20 mouse cellular contexts compared by ENCODE assay signal in the genomic region with DNA sequence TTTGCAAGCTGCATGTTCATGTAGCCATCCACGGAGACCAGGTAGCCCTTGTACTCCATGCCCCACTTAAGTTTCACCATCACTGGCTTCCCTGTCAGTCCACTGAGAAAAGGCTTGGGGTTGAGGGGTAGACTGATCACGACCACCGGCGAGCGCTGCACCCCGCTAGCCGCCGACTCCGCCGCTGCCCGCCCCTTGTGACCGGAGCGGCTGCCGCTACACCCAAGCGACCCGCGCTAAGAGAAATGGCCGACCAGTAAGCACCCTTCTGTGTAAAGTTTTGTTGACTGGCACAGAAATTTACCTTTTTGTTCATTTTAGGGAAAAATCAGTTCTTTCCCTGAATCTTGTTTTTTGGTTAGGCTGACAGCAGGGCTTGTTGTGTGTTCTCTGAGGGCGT. TPM values are rescaled to one million over a fixed set of nuclear protein-coding genes. Genes with fewer than 3 reads are reported as not detected.
DNase-seq lines count a peak whose midpoint lies in the region; ATAC-seq and TF ChIP-seq lines count a peak whose summit lies in the region.
"Had no signal": no experiment of that assay in that cellular context is flagged by ENCODE, and none has a peak within 500 bp of the region (broad histone marks: within the 10 kb centered on the region; RNA-seq: fewer than 3 reads in every experiment).

No protein-coding gene starts in this region.

- no peaks in the 10 kb centered on the region for H3K36me3 ChIP-seq in intestine, embryonic 14.5 days (ENCODE audit: control insufficient read depth, insufficient read depth, low read length)
- no peaks in the 10 kb centered on the region for H3K36me3 ChIP-seq in intestine, postnatal 0 days (ENCODE audit: control insufficient read depth, insufficient read depth)
- no peaks in the 10 kb centered on the region for H3K36me3 ChIP-seq in forebrain, embryonic 15.5 days
- H3K36me3 ChIP-seq: embryonic facial prominence, embryonic 13.5 days; hindbrain, embryonic 15.5 days; limb, embryonic 15.5 days; neural tube, embryonic 12.5 days had no signal

- peak; percentile 18 for DNase-seq in intestine, embryonic 14.5 days (ENCODE audit: low spot score)
- DNase-seq in 3134 (ENCODE audit: extremely low read depth, insufficient read length, low spot score) (peak; percentile 77), 416B (ENCODE audit: low read depth) (peak; percentile 26), NIH3T3 (ENCODE audit: low read depth) (peak; percentile 46)
- no peak for DNase-seq in lung, adult 18-20 months
- DNase-seq: adrenal gland, postnatal 14 days; cerebellum, adult 8-10 months; heart, adult 18-20 months; kidney, adult 18-20 months; kidney, postnatal 25 days; layer of hippocampus, adult 9-11 months; right cerebral cortex, postnatal 25 days had no signal

- no peak for ATAC-seq in intestine, embryonic 14.5 days (replicated peaks; ENCODE audit: low FRiP score, low TSS enrichment, low read depth)
- no peak for ATAC-seq in intestine, postnatal 0 days
- no peak for ATAC-seq in erythroblast, adult 5-6 weeks (replicated peaks; ENCODE audit: low FRiP score, poor library complexity, severe bottlenecking)
- no peak for ATAC-seq in forebrain, embryonic 15.5 days (replicated peaks)

- H3K27ac ChIP-seq in intestine, embryonic 14.5 days (ENCODE audit: low read depth) = no peak overlapping the region
- H3K27ac ChIP-seq in intestine, postnatal 0 days (ENCODE audit: low read depth, low read length) = no peak overlapping the region
- no peak overlapping the region for H3K27ac ChIP-seq in forebrain, embryonic 15.5 days (replicated peaks)
- H3K27ac ChIP-seq: hindbrain, embryonic 15.5 days; limb, embryonic 15.5 days; neural tube, embryonic 12.5 days; stomach, postnatal 0 days had no signal

- no peak overlapping the region for H3K4me2 ChIP-seq in intestine, embryonic 14.5 days (ENCODE audit: low read length)
- H3K4me2 ChIP-seq in intestine, postnatal 0 days (replicated peaks; ENCODE audit: low read depth) = no peak overlapping the region
- no peak overlapping the region for H3K4me2 ChIP-seq in forebrain, embryonic 15.5 days (replicated peaks)
- H3K4me2 ChIP-seq: embryonic facial prominence, embryonic 13.5 days; hindbrain, embryonic 15.5 days; limb, embryonic 15.5 days; neural tube, embryonic 12.5 days had no signal

- H3K4me3 ChIP-seq in intestine, embryonic 14.5 days (ENCODE audit: low read depth, low read length) = no peak overlapping the region
- H3K4me3 ChIP-seq in intestine, postnatal 0 days (ENCODE audit: low read depth, low read length) = no peak overlapping the region
- no peak overlapping the region for H3K4me3 ChIP-seq in forebrain, embryonic 15.5 days
- H3K4me3 ChIP-seq: embryonic facial prominence, embryonic 13.5 days; hindbrain, embryonic 15.5 days; limb, embryonic 15.5 days; neural tube, embryonic 12.5 days had no signal

- no peaks in the 10 kb centered on the region for H3K9me3 ChIP-seq in intestine, embryonic 14.5 days (ENCODE audit: control insufficient read depth, low read length)
- no peaks in the 10 kb centered on the region for H3K9me3 ChIP-seq in intestine, postnatal 0 days (ENCODE audit: control insufficient read depth)
- no peaks in the 10 kb centered on the region for H3K9me3 ChIP-seq in forebrain, embryonic 15.5 days
- H3K9me3 ChIP-seq: embryonic facial prominence, embryonic 13.5 days; hindbrain, embryonic 15.5 days; limb, embryonic 15.5 days; neural tube, embryonic 12.5 days had no signal

- no peak for TF ChIP-seq CTCF in intestine, postnatal 0 days (IDR thresholded peaks at IDR 0.05; ENCODE audit: low read depth)

- H3K27me3 ChIP-seq in intestine, embryonic 14.5 days (replicated peaks; ENCODE audit: control insufficient read depth, insufficient read depth, low read length) = no peaks in the 10 kb centered on the region
- H3K27me3 ChIP-seq in intestine, postnatal 0 days (replicated peaks; ENCODE audit: control insufficient read depth, insufficient read depth, low read length) = no peaks in the 10 kb centered on the region
- H3K27me3 ChIP-seq in forebrain, embryonic 15.5 days = no peaks in the 10 kb centered on the region
- H3K27me3 ChIP-seq: embryonic facial prominence, embryonic 13.5 days; hindbrain, embryonic 15.5 days; limb, embryonic 15.5 days; neural tube, embryonic 12.5 days had no signal

- 96% methylated on average over 19 of the region's 19 CpGs for WGBS in intestine, embryonic 14.5 days
- WGBS in intestine, postnatal 0 days = 95% methylated on average over 19 of the region's 19 CpGs
- 96% methylated on average over 19 of the region's 19 CpGs for WGBS in forebrain, embryonic 15.5 days

- H3K9ac ChIP-seq in intestine, embryonic 14.5 days (ENCODE audit: low read length) = no peak overlapping the region
- no peak overlapping the region for H3K9ac ChIP-seq in intestine, postnatal 0 days (ENCODE audit: low read depth, low read length)
- no peak overlapping the region for H3K9ac ChIP-seq in forebrain, embryonic 15.5 days (replicated peaks)
- H3K9ac ChIP-seq: embryonic facial prominence, embryonic 13.5 days; hindbrain, embryonic 15.5 days; limb, embryonic 15.5 days; neural tube, embryonic 12.5 days had no signal

- peaks cover 10% of the 10 kb centered on the region; the same call in 1 of the 2 replicates for H3K4me1 ChIP-seq in intestine, embryonic 14.5 days (replicated peaks; ENCODE audit: control insufficient read depth, insufficient read depth, low read length)
- H3K4me1 ChIP-seq in intestine, postnatal 0 days (replicated peaks; ENCODE audit: control insufficient read depth, insufficient read depth, low read length) = 0 out of 2 replicates have a peak, but pooled peaks cover 3% of the 10 kb centered on the region
- peaks cover 29% of the 10 kb centered on the region for H3K4me1 ChIP-seq in forebrain, embryonic 15.5 days
- H3K4me1 ChIP-seq: limb, embryonic 15.5 days had no signal

RNA-seq across cellular contexts. Expression of gene Rere, which starts 33.9 kb away (rescaled TPM):
- polyA plus RNA-seq in intestine, embryonic 14.5 days (2014; fragmentation: Nextera tagmentation; extraction: Ambion mirVana) = 38.0 and 38.1 TPM in 2 replicates
- 20.7 and 22.4 TPM in 2 replicates for polyA plus RNA-seq in intestine, postnatal 0 days (2015; fragmentation: Nextera tagmentation; extraction: Ambion mirVana)
- 11.1 and 22.4 TPM in 2 replicates for total RNA-seq in erythroblast, adult 5-6 weeks (2015; ENCODE audit: low replicate concordance)
- 9.5 and 10.9 TPM in 2 replicates for total RNA-seq in erythroblast, adult 5-6 weeks (2017; ENCODE audit: low replicate concordance)
- 26.6 and 32.0 TPM in 2 replicates for polyA plus RNA-seq in forebrain, embryonic 15.5 days (2015; fragmentation: Nextera tagmentation; extraction: Ambion mirVana)

Comparison
In these comparisons a context has a peak if more than half of its experiments do, and no peak if none do; other contexts are left out.
1. DNase-seq: peak in intestine, embryonic 14.5 days (single experiment), 3134 (single experiment), 416B (single experiment) and NIH3T3 (single experiment); none in lung, adult 18-20 months (0 of 2).